Mouse (Mus musculus): Measurements from ENCODE around the gene Pdcd11.
"Not testable (repeated sequence)": the region's sequence is repeated elsewhere in the genome, so short reads cannot be mapped to it uniquely, and the experiment has no call there.

Pdcd11 gene

DNA sequence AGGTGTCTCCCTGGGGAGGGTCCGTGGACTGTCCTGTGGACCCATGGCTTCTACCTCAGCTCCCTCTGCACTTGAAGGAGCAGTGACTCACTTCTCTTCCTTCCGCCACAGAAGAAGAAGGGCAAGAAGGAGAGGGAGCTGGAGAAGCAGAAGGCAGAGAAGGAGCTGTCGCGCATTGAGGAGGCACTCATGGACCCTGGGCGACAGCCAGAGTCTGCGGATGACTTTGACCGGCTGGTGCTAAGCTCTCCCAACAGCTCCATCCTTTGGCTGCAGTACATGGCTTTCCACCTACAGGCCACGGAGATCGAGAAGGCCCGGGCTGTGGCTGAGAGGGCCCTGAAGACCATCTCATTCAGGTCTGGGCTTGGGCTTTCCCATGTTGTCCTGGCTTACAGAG, 37.6 kb downstream of the Pdcd11 start:
- DNase-seq (ENCODE audit: low spot score in 2 of 2) = no peak

DNA sequence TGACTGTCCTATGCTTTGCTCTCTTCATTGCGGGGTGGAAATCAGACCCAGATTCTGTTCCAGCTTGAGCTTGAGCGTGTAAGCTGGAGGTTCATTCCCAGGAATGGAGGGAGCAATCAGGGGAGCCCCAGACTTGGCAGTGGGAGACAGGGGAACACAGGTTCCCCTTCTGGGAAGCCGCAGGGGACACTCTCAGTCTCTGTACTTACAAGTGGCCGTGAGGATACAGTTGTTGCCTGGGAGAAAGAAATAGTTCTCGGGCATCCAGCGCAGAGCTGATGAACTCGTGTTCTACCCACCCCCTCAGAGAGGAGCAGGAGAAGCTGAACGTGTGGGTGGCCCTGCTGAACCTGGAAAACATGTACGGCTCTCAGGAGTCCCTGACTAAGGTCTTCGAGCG, 38.3 kb downstream of the Pdcd11 start:
- no peak for DNase-seq (ENCODE audit: low spot score in 2 of 2)

GRCm38 (mm10) chr19:47130551-47131125, 40.1 kb downstream of the Pdcd11 start:
- no peak for DNase-seq (ENCODE audit: low spot score in 2 of 2)

DNA sequence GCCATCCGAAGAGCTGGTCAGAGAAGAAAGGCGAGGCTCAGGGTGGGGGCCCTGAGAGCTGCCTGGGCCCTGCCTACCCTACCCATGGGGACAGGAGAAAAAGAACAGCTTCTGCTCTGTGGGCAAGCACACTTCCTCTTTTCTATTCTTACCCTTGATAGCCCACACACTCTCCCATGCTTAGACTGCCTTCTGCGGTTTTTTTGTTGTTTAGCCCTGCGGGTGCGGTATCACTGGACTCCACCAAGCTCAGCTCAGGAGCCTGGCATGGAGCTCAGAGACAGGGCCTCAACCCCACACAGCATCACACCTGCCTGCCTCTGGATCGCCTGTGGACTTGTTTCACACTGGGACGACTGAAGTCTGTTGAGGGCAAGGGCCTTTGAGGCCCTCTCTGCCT, 42.6 kb downstream of the Pdcd11 start:
- no peak for DNase-seq (ENCODE audit: low spot score in 2 of 2)

- DNase-seq (ENCODE audit: low spot score in 2 of 2) = no peak
Observed at GRCm38 (mm10) chr19:47135568-47135967, 45.0 kb downstream of the Pdcd11 start.

- no peak for DNase-seq (ENCODE audit: low spot score in 2 of 2)
Observed at GRCm38 (mm10) chr19:47136170-47136569, 45.6 kb downstream of the Pdcd11 start.

DNA sequence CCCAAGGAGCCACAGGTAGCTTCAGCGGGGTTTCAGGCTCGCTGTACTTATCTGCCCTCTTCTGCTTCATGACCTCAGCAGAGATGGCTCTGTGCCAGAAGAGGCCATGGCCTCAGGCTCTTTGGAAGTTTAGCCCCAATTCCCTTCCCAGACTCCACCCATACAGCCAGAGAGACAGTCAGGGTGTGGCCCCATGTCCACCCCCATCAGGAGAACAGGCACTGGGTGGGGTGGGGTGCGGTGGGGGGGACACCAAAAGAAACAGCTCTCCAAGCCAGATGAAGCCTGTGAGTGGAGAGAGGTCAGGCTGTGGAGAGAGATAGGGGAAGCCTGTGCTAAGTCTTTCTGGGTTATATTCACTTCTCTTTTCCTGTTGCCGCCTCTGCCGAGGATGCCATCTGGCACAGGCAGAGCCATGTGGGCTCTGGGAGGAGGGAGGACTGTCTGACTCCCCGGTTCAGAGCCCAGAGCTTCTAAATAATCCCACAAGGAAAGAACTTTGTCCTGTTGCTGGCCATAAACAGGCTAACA, 46.5 kb downstream of the Pdcd11 start:
- peak in 1 of 2 experiments; percentile 42 for DNase-seq (ENCODE audit: low spot score in 2 of 2)

- peak in 1 of 2 experiments; percentile 68 for DNase-seq (ENCODE audit: low spot score in 2 of 2)
Observed at GRCm38 (mm10) chr19:47137771-47138421, 47.3 kb downstream of the Pdcd11 start, which contains the start of gene Calhm2. Gene Calhm2, minus strand, starts transcription at chr19:47138294.

DNA sequence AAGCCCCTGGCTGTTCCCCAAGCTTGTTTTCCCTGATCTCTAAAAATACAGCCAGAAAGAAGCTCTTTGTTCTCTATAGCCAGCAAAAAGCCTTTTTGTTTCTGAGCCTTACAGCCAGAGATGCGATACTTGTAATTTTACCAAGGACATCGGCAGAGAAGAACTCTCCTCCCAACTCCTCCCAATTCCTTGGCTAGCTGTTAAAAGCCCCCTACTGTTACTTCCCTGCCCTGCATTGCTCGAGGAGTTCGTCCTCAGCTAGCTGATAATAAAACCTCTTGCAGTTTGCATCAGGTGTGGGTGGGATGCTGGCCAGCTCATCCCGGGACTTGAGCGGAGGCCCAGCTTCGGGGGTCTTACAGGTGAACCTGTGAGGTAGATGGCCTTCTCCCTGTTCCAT, 49.0 kb downstream of the Pdcd11 start:
- DNase-seq (ENCODE audit: low spot score in 2 of 2) = not testable (repeated sequence)

DNA sequence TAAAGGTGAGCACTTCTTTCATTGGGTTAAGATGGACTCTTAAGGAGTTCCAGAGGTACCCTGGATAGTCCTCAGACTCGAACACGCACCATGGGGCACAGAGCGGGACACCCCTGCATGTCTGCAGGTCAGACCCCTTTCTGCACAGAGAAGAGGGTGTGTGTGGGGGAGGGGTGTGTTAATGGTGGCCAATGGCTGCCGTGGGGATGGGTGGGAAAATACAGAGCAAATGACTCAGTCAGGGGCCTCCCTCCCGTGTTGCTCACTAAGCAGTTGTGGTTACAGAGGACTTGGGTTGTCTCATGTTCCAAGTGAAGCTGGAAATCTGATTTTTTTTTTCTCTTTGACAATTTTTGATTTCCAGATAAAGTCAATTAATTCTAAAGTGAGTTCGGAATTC, 51.9 kb downstream of the Pdcd11 start:
- DNase-seq (ENCODE audit: low spot score in 2 of 2) = no peak

GRCm38 (mm10) chr19:47144154-47144553, 53.6 kb downstream of the Pdcd11 start, which contains the start of gene Calhm1:
Gene Calhm1, minus strand, starts transcription at chr19:47144254.
- DNase-seq (ENCODE audit: low spot score in 2 of 2) = no peak

GRCm38 (mm10) chr19:47148267-47148847, 57.8 kb downstream of the Pdcd11 start:
- DNase-seq (ENCODE audit: low spot score in 2 of 2) = no peak

DNA sequence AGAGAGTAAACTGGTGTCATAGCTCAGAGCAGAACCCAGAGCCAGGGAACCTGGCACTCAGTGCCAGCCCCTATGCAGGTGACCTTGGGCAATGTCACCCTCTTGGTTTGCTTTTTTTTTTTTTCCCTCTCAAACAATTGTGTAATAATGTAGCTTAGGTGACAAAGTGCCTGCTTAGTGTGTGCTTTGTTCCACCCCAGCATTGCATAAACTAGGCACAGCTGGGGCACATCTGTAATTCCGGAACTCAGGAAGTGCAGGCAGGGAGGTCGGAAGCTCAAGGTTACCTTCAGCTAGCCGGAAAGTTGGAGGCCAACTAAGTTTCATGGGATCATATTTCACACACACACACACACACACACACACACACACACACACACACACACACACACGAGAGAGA, 59.3 kb downstream of the Pdcd11 start:
- no peak for DNase-seq (ENCODE audit: low spot score in 2 of 2)

DNA sequence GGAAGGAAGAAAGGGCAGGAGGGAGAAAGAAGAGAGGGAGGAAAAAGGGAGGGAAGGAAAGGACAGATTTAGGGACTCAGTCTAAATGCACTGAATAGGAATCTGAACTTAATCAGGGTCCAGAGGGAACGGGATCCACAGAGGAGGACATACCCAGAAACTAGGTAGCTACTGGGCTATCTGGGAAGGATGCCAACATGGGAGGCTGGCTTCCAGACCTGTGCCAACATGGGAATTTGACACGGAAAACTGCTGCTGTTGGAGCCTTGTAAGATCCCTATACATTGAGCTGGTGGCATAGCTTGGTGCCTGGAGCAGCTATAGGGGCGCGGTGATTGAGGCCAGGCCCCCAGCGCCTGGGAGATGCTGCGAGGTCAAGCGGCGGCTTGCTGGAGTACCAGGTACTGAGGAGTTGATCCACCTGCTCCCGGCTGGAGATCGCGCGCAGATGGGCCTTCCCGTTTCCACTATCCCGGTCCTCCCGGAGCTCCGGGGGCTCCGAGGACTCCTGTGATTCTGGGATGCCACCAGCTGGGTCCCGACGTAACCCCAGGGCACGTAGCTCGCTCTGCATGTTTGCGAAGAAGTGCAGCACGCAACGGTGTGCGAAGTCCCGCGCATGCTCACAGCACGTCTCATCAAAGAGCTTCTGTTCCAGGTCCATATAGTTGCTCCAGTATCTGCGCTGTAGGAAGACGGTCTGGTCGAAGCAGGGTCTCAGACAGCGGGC, 60.9 kb downstream of the Pdcd11 start:
- DNase-seq (ENCODE audit: low spot score in 2 of 2) = no peak

- DNase-seq (ENCODE audit: low spot score in 2 of 2) = no peak
Observed at GRCm38 (mm10) chr19:47152062-47152369, 61.4 kb downstream of the Pdcd11 start.

- DNase-seq (ENCODE audit: low spot score in 2 of 2) = no peak
Observed at GRCm38 (mm10) chr19:47153767-47154166, 63.2 kb downstream of the Pdcd11 start.

GRCm38 (mm10) chr19:47157664-47158063, 67.1 kb downstream of the Pdcd11 start, which contains the start of gene Calhm3:
Gene Calhm3, minus strand, starts transcription at chr19:47157764.
- DNase-seq (ENCODE audit: low spot score in 2 of 2) = no peak

- no peak for DNase-seq (ENCODE audit: low spot score in 2 of 2)
Observed at GRCm38 (mm10) chr19:47161669-47162068, 71.1 kb downstream of the Pdcd11 start.

GRCm38 (mm10) chr19:47163176-47163744, 72.7 kb downstream of the Pdcd11 start:
- DNase-seq (ENCODE audit: low spot score in 2 of 2) = no peak

GRCm38 (mm10) chr19:47166758-47167157, 76.2 kb downstream of the Pdcd11 start:
- DNase-seq (ENCODE audit: low spot score in 2 of 2) = no peak

DNA sequence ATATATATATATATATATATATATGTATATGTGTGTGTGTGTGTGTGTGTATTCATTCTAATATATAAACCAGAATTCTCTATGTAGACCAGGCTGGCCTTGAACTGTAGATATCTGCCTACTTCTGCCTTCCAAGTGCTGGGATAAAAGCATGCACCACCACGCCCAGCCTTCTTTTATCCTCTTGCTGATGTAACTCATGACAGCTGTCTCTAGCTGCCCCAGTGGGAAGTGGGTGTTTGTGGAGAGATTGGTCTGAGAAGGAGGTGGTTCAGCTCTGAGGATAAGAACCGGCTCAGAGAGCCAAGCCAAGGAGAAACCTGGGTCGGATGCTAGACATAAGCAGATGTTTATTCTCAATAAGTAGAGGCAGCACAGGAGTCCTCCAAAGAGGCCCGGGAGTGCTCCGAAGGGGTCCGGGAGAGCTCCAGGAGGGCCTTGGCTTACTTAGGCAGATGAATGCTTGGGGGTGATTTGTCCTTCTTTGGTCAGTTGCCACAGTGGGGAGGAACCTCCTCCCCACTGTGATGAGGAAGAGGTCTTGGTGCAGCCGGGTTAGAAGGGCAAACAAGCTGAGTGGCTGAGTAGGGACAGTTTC, 77.1 kb downstream of the Pdcd11 start:
- DNase-seq (ENCODE audit: low spot score in 2 of 2) = no peak

GRCm38 (mm10) chr19:47168223-47168622, 77.7 kb downstream of the Pdcd11 start:
- no peak for DNase-seq (ENCODE audit: low spot score in 2 of 2)

Data from urinary bladder, postnatal 4 days (tissue).